Mouse (Mus musculus): ENCODE data around the gene Plk4. TPM values are rescaled to one million over a fixed set of nuclear protein-coding genes. Genes with fewer than 3 reads are reported as not detected.
A peak's percentile ranks its signal among the peaks of the same experiment; 100 is the strongest.

Gene Plk4
- 83.7 and 92.1 TPM in 2 replicates for polyA plus RNA-seq (2014; fragmentation: Nextera tagmentation; extraction: Ambion mirVana)

- Histone ChIP-seq H3K36me3 (ENCODE audit: control insufficient read depth, insufficient read depth, low read length) (no peaks in the 10 kb centered on the region), H3K9ac (ENCODE audit: low read length) (peak within 1 kb of the TSS; percentile 90), H3K27ac (ENCODE audit: low read depth, low read length) (peak within 1 kb of the TSS; percentile 62; the same call in 1 of the 2 replicates), H3K4me2 (ENCODE audit: low read depth, low read length, severe bottlenecking) (peak within 1 kb of the TSS; percentile 63), H3K4me1 (replicated peaks; ENCODE audit: control insufficient read depth, insufficient read depth, low read length) (peaks cover 8% of the 10 kb centered on the region), H3K4me3 (ENCODE audit: low read depth, low read length) (peak within 1 kb of the TSS; percentile 91), H3K27me3 (ENCODE audit: control insufficient read depth, insufficient read depth, low read length) (no peaks in the 10 kb centered on the region), H3K9me3 (ENCODE audit: control insufficient read depth, low read length) (no peaks in the 10 kb centered on the region)
- ATAC-seq (replicated peaks; ENCODE audit: low FRiP score) (peak; percentile 97), DNase-seq (ENCODE audit: low spot score) (peak; percentile 97)
- WGBS = 2% methylated on average over 66 of the region's 66 CpGs
Observed at GRCm38 (mm10) chr3:40799530-40800372, at the start of gene Plk4. TSS of gene Plk4 (plus strand) at chr3:40800019.

- H3K36me3 ChIP-seq (ENCODE audit: control insufficient read depth, insufficient read depth, low read length) = peaks cover 2% of the 10 kb centered on the region; the same call in 1 of the 2 replicates
- 90% methylated on average over 3 of the region's 3 CpGs for WGBS
- no peaks in the 10 kb centered on the region for H3K27me3 ChIP-seq (ENCODE audit: control insufficient read depth, insufficient read depth, low read length)
- H3K4me2 ChIP-seq (ENCODE audit: low read depth, low read length, severe bottlenecking) = no peak overlapping the region
- DNase-seq (ENCODE audit: low spot score) (no peak), ATAC-seq (replicated peaks; ENCODE audit: low FRiP score) (no peak)
- no peak overlapping the region for H3K9ac ChIP-seq (ENCODE audit: low read length)
- H3K9me3 ChIP-seq (ENCODE audit: control insufficient read depth, low read length) = no peaks in the 10 kb centered on the region
- H3K27ac ChIP-seq (ENCODE audit: low read depth, low read length) = no peak overlapping the region
- H3K4me1 ChIP-seq (replicated peaks; ENCODE audit: control insufficient read depth, insufficient read depth, low read length) = no peaks in the 10 kb centered on the region
- H3K4me3 ChIP-seq (ENCODE audit: low read depth, low read length) = no peak overlapping the region
Observed at GRCm38 (mm10) chr3:40760746-40761145, 39.1 kb upstream of the Plk4 start.

- peaks cover 2% of the 10 kb centered on the region; the same call in 1 of the 2 replicates for H3K36me3 ChIP-seq (ENCODE audit: control insufficient read depth, insufficient read depth, low read length)
- ATAC-seq (replicated peaks; ENCODE audit: low FRiP score) (no peak), DNase-seq (ENCODE audit: low spot score) (no peak)
- WGBS = 90% methylated on average over 2 of the region's 2 CpGs
- H3K4me3 ChIP-seq (ENCODE audit: low read depth, low read length) = no peak overlapping the region
- no peak overlapping the region for H3K27ac ChIP-seq (ENCODE audit: low read depth, low read length)
- H3K27me3 ChIP-seq (ENCODE audit: control insufficient read depth, insufficient read depth, low read length) = no peaks in the 10 kb centered on the region
- no peaks in the 10 kb centered on the region for H3K9me3 ChIP-seq (ENCODE audit: control insufficient read depth, low read length)
- H3K4me2 ChIP-seq (ENCODE audit: low read depth, low read length, severe bottlenecking) = no peak overlapping the region
- H3K4me1 ChIP-seq (replicated peaks; ENCODE audit: control insufficient read depth, insufficient read depth, low read length) = no peaks in the 10 kb centered on the region
- no peak overlapping the region for H3K9ac ChIP-seq (ENCODE audit: low read length)
Observed at GRCm38 (mm10) chr3:40761312-40761711, 38.5 kb upstream of the Plk4 start.

- no peak overlapping the region for H3K4me3 ChIP-seq (ENCODE audit: low read depth, low read length)
- H3K27ac ChIP-seq (ENCODE audit: low read depth, low read length) = no peak overlapping the region
- no peaks in the 10 kb centered on the region for H3K27me3 ChIP-seq (ENCODE audit: control insufficient read depth, insufficient read depth, low read length)
- WGBS = 87% methylated on average over 2 of the region's 2 CpGs
- DNase-seq (ENCODE audit: low spot score) (no peak), ATAC-seq (replicated peaks; ENCODE audit: low FRiP score) (no peak)
- H3K4me2 ChIP-seq (ENCODE audit: low read depth, low read length, severe bottlenecking) = no peak overlapping the region
- H3K9ac ChIP-seq (ENCODE audit: low read length) = no peak overlapping the region
- no peaks in the 10 kb centered on the region for H3K36me3 ChIP-seq (ENCODE audit: control insufficient read depth, insufficient read depth, low read length)
- H3K9me3 ChIP-seq (ENCODE audit: control insufficient read depth, low read length) = no peaks in the 10 kb centered on the region
- H3K4me1 ChIP-seq (replicated peaks; ENCODE audit: control insufficient read depth, insufficient read depth, low read length) = no peaks in the 10 kb centered on the region
Observed at GRCm38 (mm10) chr3:40793783-40794182, 6.0 kb upstream of the Plk4 start.

GRCm38 (mm10) chr3:40798054-40798453, 1.8 kb upstream of the Plk4 start:
- no peak overlapping the region for H3K9ac ChIP-seq (ENCODE audit: low read length)
- H3K36me3 ChIP-seq (ENCODE audit: control insufficient read depth, insufficient read depth, low read length) = no peaks in the 10 kb centered on the region
- DNase-seq (ENCODE audit: low spot score) = no peak
- no peaks in the 10 kb centered on the region for H3K27me3 ChIP-seq (ENCODE audit: control insufficient read depth, insufficient read depth, low read length)
- no peak for ATAC-seq (replicated peaks; ENCODE audit: low FRiP score)
- 89% methylated on average over 1 of the region's 1 CpGs for WGBS
- no peak overlapping the region for H3K4me3 ChIP-seq (ENCODE audit: low read depth, low read length)
- peaks cover 8% of the 10 kb centered on the region for H3K4me1 ChIP-seq (replicated peaks; ENCODE audit: control insufficient read depth, insufficient read depth, low read length)
- no peak overlapping the region for H3K4me2 ChIP-seq (ENCODE audit: low read depth, low read length, severe bottlenecking)
- no peak overlapping the region for H3K27ac ChIP-seq (ENCODE audit: low read depth, low read length)
- H3K9me3 ChIP-seq (ENCODE audit: control insufficient read depth, low read length) = no peaks in the 10 kb centered on the region

GRCm38 (mm10) chr3:40798500-40798899, 1.3 kb upstream of the Plk4 start:
- ATAC-seq (replicated peaks; ENCODE audit: low FRiP score) (no peak), DNase-seq (ENCODE audit: low spot score) (peak; percentile 69)
- no peak overlapping the region for H3K4me3 ChIP-seq (ENCODE audit: low read depth, low read length)
- no peaks in the 10 kb centered on the region for H3K27me3 ChIP-seq (ENCODE audit: control insufficient read depth, insufficient read depth, low read length)
- H3K4me2 ChIP-seq (ENCODE audit: low read depth, low read length, severe bottlenecking) = no peak overlapping the region
- peaks cover 8% of the 10 kb centered on the region for H3K4me1 ChIP-seq (replicated peaks; ENCODE audit: control insufficient read depth, insufficient read depth, low read length)
- no peak overlapping the region; the same call in 1 of the 2 replicates for H3K9ac ChIP-seq (ENCODE audit: low read length)
- no peak overlapping the region for H3K27ac ChIP-seq (ENCODE audit: low read depth, low read length)
- 34% methylated on average over 7 of the region's 7 CpGs for WGBS
- no peaks in the 10 kb centered on the region for H3K9me3 ChIP-seq (ENCODE audit: control insufficient read depth, low read length)
- no peaks in the 10 kb centered on the region for H3K36me3 ChIP-seq (ENCODE audit: control insufficient read depth, insufficient read depth, low read length)

GRCm38 (mm10) chr3:40800373-40800823, 579 bp downstream of the Plk4 start:
- DNase-seq (ENCODE audit: low spot score) (peak; percentile 78), ATAC-seq (replicated peaks; ENCODE audit: low FRiP score) (peak; percentile 74)
- peak overlapping the region; percentile 62; the same call in 1 of the 2 replicates for H3K27ac ChIP-seq (ENCODE audit: low read depth, low read length)
- peak overlapping the region; percentile 91 for H3K4me3 ChIP-seq (ENCODE audit: low read depth, low read length)
- H3K27me3 ChIP-seq (ENCODE audit: control insufficient read depth, insufficient read depth, low read length) = no peaks in the 10 kb centered on the region
- H3K4me2 ChIP-seq (ENCODE audit: low read depth, low read length, severe bottlenecking) = peak overlapping the region; percentile 60
- H3K36me3 ChIP-seq (ENCODE audit: control insufficient read depth, insufficient read depth, low read length) = no peaks in the 10 kb centered on the region
- peaks cover 8% of the 10 kb centered on the region for H3K4me1 ChIP-seq (replicated peaks; ENCODE audit: control insufficient read depth, insufficient read depth, low read length)
- H3K9ac ChIP-seq (ENCODE audit: low read length) = peak overlapping the region; percentile 90
- H3K9me3 ChIP-seq (ENCODE audit: control insufficient read depth, low read length) = no peaks in the 10 kb centered on the region
- WGBS = 1% methylated on average over 37 of the region's 37 CpGs

- WGBS = 67% methylated on average over 2 of the region's 2 CpGs
- H3K4me3 ChIP-seq (ENCODE audit: low read depth, low read length) = no peak overlapping the region
- peaks cover 9% of the 10 kb centered on the region; the same call in 1 of the 2 replicates for H3K36me3 ChIP-seq (ENCODE audit: control insufficient read depth, insufficient read depth, low read length)
- no peak overlapping the region for H3K4me2 ChIP-seq (ENCODE audit: low read depth, low read length, severe bottlenecking)
- H3K9ac ChIP-seq (ENCODE audit: low read length) = no peak overlapping the region
- ATAC-seq (replicated peaks; ENCODE audit: low FRiP score) (no peak), DNase-seq (ENCODE audit: low spot score) (no peak)
- no peaks in the 10 kb centered on the region for H3K27me3 ChIP-seq (ENCODE audit: control insufficient read depth, insufficient read depth, low read length)
- H3K4me1 ChIP-seq (replicated peaks; ENCODE audit: control insufficient read depth, insufficient read depth, low read length) = no peaks in the 10 kb centered on the region
- H3K27ac ChIP-seq (ENCODE audit: low read depth, low read length) = no peak overlapping the region
- H3K9me3 ChIP-seq (ENCODE audit: control insufficient read depth, low read length) = no peaks in the 10 kb centered on the region
Observed at GRCm38 (mm10) chr3:40806871-40807270, 7.1 kb downstream of the Plk4 start.
